Mouse (Mus musculus) inflammation-experienced regulatory T-cells (primary cell): Measurements from ENCODE around the gene Akap3. TPM values are rescaled to one million over a fixed set of nuclear protein-coding genes. Genes with fewer than 3 reads are reported as not detected.

Experiments
- polyA plus RNA-seq, 2 experiments: library from polyadenylated mRNA; unstranded; fragments of 100-300 nt; shearing (Covaris generic); gene quantifications; one replicate each; pipeline ENCODE4 v1.2.1; 2017

The Akap3 gene
- under 1 TPM; 0.05 to 0.40 TPM for polyA plus RNA-seq

DNA sequence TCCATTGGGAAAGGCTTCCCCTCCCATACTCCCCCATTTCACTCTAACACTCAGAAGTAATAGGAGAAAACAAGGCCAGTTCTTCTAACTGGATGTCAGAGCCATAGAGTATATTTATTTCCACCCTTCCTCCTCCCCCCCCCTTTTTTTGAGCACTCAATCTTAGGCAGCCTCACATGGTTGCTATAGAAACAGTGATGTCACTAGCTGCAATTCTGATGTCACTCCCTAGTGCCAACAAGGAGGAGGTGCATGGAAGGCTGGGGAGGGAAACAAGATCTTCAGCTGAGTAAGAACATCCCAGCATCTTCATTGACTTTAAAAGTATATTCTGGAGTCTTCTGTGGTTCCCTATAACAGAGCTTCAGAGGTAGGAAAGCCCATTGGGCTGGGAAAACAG is at the start of gene Akap3:
Gene Akap3, plus strand, starts transcription at position 218 of the 400 bp plus-strand sequence.

DNA sequence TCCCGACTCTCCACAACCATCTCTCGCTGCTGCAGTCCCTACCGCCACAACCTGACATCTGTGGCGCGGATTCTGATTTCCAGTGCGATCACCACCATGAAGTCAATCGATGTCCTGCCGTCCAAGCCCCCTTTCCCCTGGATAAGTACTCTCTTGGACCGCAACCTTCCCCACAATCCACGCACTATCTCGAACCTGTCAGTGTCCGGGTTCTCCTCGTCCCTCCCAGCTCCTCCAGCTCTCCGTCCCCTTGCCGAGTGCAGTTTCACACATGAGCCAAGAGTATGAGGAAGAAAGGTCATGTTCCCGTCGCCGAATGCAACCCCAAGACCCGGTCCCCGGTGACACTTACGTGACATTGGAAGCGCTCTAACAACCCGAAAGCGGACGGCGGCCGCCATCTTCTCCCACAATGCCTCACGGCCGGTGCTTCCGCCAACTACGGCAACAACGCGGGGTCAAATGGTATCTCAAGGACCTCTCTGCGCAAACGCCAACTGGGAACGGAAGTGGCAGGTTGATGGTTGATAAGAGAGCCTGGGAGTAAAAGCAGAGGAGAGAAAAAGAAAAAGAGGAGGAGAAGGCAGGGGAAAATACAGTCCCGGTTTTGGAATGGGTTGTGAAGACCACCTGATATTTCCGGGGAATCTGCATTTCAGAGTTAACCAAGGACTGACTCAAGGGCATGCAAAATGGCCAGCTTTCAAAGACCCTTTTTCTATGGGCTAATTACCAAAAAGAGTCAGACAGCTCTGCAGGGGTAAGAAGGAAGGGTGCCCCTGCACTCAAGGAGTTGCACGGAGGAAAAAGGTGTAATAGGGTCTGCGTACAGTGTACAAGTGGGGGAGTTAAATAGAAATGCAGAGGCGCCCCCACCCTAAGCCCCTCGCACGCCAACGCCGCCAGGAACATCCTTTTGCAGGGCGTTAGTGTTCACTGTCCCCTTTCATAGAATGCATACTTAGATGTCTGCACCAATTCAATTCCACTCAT is 3.9 kb upstream of the Akap3 start, which contains the start of gene Ndufa9:
Gene Ndufa9, minus strand, starts transcription at position 425 of the 993 bp plus-strand sequence.

DNA sequence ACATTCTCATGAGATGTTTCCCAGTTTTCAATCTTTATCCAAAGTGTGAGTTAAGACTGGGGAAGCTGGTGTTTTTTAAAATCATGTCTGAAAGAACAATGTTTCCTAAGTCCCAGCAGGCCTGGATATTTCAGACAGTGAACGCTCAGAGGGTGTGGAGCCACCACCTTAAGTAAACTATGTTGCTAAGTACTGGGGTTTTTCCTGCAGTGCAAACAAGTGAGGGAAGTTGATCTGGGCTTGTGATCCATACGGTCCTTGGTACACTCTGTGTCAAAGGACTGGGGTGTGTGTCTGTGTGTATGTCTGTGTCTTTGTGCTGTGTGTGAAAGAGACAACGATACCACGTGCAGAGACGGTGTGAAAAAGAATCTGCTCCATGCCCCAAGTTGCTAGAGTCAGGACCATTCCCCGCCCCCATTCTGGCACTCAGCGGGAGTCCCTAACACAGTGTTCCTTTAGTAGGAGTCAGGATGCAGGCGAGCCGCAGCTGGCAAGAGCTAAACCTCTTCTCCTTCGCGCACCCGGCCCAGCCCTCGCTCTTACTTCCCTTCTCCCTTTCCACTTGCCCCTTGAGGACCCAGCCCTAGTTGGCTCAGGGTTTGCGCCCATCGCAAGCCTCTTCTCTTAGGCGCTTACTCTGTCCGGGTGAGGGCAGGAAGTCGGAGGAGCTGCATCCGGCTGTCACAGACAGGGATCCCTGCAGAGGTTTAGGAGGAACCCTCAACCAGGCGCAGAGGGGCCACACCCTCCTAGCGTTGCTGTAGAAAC is 68.4 kb downstream of the Akap3 start, which contains the start of gene Dyrk4:
Gene Dyrk4, minus strand, starts transcription at position 729 of the 771 bp plus-strand sequence.

Other genes with a start within 250 kb of the Akap3 start
- gene Kcna1, start 206.7 kb upstream of the Akap3 start, polyA plus RNA-seq, result under 1 TPM in 1 of 2 experiments, not detected in 1; 0.53 TPM
- not detected for gene Kcna6, start 112.4 kb upstream of the Akap3 start, polyA plus RNA-seq
- 100 to 1,000 TPM; 138 to 140 TPM for gene Ndufa9, start 4.0 kb upstream of the Akap3 start, polyA plus RNA-seq
- under 1 TPM; 0.20 to 0.50 TPM for gene Dyrk4, start 68.7 kb downstream of the Akap3 start, polyA plus RNA-seq
- gene Rad51ap1, start 86.5 kb downstream of the Akap3 start, polyA plus RNA-seq, result 10 to 100 TPM in 1 of 2 experiments, 1 to 10 TPM in 1; 2.5 to 11.4 TPM
- 10 to 100 TPM; 13.5 to 20.9 TPM for gene D6Wsu163e, start 86.9 kb downstream of the Akap3 start, polyA plus RNA-seq
- gene Fgf6, start 162.5 kb downstream of the Akap3 start, polyA plus RNA-seq, result not detected
- under 1 TPM in 1 of 2 experiments, not detected in 1; 0.34 TPM for gene Fgf23, start 219.8 kb downstream of the Akap3 start, polyA plus RNA-seq